Mouse (Mus musculus): ENCODE results near the gene Ifne.

The Ifne gene

DNA sequence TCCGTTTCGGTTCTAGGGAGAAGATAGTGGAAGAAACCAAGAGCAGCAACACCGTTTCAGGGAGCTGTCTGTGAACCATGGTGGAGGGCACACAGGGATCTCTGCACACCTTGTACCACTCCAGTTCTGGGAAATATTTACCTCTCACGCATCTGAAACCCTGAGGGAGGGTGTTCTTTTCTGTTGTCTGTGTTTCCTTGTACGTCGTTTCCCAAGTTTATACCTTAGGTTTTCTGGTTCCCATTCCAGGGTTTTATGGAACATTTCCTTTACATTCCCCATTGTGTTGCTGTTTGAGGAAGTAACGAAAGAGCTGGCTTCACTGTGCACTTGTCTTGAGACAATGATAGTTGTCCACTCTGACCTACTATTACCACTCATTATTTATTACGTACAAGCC is at the start of gene Ifne:
Ifne (minus strand) TSS at position 101 of the 400 bp plus-strand sequence.
- DNase-seq (ENCODE audit: low read depth, low spot score) = no peak

DNA sequence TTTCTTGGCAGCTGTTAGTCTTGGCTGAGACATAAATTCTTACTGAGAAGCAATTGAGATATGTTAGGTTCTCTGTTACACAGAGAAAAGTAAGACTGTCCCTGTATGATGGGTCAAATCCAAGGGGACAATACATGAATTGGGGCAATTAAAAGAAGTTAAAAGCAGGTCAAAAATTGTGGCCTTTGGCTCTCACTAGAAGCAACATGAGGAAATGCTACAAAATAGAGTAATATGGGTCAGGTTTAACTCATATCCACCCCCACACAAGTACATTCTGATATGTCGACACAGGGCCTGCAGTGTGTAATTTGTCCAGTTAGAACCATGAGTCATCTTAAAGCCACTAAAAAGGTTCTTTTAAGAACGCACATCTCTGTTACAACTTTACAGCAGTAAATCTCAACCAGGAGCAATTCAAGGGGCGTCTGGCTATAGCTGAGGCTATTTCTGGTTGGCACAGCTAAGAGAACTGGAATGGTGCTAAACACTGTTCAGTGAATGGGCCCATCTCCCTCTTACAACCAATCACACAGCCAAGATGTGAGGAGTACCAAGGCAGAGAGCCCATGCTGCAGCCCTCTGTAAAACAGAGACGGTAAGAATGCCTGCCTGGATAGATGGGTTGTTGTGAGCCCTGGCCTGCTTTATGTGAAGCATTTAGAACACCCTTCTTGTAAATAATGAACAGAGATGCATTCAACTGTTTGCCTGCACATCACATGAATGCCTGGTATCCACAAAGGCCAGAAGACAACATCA is 48.5 kb upstream of the Ifne start:
- DNase-seq (ENCODE audit: low read depth, low spot score) = no peak

DNA sequence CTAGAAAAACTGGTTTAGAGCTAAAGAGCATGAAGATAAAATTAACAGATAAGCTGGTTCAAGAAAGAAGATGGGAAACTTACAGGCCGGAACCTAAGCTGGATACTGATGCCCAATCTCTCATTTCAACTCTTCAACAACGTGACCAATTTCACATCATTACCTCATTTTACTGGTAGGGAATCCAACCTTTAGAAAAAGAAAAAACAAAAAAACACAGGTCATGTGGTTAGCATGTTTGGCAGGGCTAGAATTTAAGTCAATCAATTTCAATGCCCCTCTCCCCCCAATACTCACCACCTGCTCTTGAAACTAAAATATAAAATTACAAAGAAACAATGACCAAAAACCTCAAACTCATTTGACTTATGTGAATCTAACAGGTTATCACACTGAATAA is 47.8 kb upstream of the Ifne start:
- DNase-seq (ENCODE audit: low read depth, low spot score) = no peak

DNA sequence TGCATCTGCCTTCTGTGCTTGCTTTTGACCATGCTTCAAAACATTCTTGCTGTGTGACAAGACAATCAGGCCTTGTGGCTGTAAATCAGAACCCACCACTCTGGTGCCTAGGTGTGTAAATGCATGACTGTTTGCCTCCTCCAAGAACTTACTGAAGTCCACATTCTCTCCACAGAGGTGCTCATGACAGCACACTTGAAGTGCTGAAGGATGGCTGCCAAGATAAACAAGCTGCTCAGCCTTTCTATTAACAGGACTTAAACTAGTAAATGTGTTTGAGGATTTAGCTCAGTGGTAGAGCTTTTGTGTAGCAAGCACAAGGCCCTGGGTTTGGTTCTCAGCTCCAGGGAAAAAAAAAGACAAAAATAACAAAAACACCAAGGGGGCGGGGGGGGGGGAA is 46.6 kb upstream of the Ifne start:
- no peak for DNase-seq (ENCODE audit: low read depth, low spot score)

DNA sequence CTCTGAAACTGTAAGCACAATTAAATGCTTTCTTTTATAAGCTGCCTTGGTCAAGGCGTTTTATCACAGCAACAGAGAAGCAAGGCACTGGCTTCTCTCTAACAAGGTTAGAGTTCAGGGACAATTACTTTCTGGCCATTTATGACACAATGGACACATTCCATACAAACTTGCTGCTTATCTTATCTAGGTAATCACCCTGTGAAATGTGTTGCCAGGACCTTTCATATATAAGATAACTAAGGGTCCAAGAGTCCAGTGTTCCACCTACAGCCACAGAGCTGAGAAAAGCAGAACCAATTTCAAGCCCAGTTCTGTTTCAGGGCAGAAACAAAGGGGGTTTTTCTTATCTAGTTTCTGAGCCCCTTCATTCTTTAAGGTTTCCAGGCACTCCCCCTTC is 46.1 kb upstream of the Ifne start:
- DNase-seq (ENCODE audit: low read depth, low spot score) = no peak

DNA sequence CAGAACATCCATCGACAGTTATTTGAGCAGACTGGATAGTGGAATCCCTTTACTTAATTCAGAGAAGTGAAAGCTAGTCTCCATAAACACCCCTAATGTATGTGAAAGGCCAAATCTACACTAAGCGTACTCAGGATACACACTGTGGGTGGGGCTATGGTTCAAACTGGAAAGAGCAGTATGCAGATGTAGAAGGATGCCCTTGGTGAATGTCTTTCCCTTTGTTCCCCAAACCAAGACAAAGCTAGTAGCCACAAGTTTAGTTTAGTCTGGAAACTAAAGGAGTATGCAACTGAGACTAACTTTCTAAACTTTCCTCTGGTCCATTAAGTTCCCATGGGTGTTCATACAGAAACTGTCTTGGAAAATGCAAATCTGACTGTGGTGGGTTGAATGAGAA is 45.5 kb upstream of the Ifne start:
- DNase-seq (ENCODE audit: low read depth, low spot score) = no peak

DNA sequence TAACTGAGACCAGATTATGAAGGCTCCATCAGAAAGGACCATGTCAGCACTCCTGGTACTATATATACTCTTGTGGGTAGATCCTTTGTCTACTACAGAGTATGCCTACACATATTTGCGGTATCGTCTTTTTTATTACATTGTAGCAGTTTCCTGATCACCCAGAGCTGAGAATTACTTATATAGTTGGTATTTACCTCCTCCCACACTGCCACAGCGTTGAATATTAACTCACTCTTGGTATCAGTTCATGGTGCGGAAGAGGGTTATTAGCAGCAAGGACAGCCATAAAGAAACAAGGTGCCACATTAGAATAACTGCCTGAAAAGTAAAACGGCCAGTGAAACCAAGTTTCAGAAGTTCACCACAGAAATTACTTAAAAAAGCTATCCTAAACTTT is 41.3 kb upstream of the Ifne start:
- no peak for DNase-seq (ENCODE audit: low read depth, low spot score)

DNA sequence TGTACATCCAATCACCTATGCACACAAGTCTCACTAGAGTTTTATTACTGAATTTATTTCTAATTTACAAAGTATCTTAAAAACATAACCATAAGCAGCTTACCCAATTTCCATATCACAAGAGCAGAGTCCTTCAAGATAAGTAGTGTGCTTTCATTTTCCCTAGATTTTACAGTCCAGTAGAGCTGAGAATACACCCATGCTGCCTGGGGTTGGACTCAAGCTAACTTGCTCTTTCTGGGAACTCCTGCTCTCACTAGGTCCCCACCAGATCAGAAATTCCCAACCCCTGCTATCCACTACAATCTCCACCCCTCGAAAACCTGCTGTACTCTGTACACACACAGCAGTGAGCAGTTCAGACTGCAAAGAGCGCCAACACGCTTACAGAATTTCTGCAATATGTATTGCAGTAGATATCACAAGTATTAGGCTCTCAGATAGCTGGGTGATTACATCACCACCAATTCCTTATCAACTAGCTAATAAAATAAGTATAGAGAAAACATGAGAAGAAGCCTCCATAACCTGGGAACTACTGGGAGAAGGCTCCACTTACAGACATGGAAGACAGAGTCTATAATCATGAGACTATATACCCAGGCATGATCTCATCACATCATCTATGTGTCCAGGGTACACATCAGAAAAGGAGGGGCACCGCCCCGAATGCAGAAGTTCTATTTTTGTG is 37.9 kb upstream of the Ifne start:
- DNase-seq (ENCODE audit: low read depth, low spot score) = no peak

DNA sequence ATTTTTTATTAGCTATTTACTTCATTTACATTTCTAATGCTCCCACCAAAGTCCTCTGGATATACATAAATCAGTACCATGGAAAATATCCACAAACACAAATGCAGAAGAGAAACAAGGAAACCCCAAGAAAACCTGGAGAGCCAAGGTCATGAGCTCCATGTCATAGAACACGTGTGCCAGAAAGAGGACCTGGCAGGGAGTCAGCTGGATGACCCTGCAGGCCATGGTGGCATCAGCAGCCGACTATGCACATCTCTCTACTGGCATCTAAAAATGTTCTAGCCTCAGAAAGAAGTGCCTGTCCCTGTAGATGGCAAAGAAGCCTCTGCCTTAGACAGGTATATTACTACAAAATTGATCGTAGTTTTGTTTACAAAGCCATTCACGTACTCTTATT is 36.3 kb upstream of the Ifne start:
- DNase-seq (ENCODE audit: low read depth, low spot score) = no peak

DNA sequence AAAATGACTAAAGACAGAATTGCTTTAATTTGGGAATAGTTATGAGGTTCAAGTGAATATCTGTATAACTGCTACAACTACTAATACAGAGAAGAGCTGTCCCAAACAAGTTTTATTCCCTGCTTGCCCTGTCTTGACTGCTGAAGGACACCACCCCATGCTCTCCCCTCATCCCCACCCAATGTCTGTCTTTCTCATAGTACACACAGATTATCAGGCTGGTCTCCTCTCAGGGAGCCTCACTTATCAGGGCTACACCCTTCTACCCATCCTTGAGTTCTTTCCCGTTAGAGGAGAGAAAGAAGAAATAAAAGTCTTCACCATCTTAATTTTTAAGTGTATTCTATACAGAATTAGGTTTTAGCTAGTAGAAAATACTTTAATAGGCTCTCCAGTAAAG is 34.0 kb upstream of the Ifne start:
- DNase-seq (ENCODE audit: low read depth, low spot score) = no peak

DNA sequence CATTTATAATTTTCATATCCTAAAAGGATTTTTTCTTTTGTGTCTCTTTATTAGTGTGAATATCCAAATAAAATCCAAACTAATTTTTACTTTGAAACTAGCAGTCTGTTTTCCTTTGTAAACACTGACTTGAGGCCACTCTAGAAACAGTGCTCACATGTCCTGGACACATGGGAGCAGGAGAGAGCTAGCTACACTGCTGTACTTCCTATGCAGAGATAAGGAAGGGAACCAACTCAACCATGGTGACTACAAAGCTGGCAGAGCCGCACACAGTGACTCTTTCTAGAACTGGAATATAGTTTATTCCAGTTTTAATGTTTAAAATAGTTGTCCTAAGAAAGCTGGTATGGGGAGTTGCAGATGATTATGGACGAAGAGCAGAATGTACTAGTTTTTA is 32.9 kb upstream of the Ifne start:
- no peak for DNase-seq (ENCODE audit: low read depth, low spot score)

DNA sequence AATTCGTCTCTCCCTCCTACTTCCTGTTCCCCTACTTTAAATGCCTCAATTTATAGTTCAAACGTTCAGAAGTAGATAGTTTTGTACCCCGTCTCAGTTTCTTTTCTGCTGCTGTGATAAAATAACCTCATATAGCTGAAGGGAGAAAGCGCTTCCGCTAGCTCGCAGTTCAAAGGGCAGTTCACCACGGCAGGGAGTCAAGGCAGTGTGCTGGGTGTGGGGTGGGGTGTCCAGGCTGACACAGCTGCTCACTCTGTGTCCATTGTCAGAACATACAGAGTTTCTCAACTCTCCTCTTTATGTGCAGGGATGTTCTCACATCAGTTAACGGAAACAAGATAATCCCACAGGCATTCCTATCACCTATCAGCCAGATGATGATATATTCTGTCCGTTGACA is 32.2 kb upstream of the Ifne start:
- no peak for DNase-seq (ENCODE audit: low read depth, low spot score)

DNA sequence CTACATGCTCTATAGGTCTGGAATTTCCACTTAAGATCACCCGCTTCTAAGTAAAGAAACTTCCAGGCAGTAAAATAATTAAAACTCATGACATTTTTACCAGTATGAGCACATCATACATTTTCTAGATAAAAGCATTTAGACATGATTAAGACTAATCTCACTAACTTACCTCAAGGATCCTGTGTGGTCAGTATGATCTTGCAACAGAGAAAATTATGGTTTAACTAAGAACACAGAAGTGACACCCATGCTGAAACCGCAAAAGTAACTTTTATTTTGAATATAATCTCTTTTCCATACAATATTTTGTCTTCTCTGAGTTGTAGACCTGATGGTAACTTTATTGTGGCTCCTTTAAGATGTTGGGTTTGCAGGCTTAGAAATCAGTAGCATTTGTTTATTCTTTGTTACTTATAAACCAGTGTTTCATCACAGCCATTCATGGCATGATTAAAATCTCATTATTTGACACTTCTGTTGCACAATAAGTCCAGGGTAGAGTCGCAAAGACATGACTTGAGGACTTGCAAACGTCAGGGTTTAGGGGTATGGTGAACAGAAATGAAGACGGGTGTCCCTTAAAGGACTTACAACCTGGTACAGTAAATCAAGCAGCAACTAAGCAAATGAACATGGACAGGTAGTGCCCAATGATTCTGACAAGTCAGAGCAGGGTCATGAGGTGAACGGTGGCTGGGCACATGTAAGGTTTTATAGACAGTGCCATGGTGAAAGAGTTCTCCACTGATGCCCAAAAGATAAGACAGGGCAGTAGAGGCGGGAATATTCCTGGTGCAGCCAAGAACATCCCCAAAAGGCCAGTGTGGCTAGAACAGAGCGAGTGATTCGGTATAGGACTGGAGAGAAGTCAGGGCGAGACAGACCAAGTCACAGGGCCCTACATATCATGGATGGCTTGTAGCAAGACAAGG is 29.9 kb upstream of the Ifne start:
- no peak for DNase-seq (ENCODE audit: low read depth, low spot score)

DNA sequence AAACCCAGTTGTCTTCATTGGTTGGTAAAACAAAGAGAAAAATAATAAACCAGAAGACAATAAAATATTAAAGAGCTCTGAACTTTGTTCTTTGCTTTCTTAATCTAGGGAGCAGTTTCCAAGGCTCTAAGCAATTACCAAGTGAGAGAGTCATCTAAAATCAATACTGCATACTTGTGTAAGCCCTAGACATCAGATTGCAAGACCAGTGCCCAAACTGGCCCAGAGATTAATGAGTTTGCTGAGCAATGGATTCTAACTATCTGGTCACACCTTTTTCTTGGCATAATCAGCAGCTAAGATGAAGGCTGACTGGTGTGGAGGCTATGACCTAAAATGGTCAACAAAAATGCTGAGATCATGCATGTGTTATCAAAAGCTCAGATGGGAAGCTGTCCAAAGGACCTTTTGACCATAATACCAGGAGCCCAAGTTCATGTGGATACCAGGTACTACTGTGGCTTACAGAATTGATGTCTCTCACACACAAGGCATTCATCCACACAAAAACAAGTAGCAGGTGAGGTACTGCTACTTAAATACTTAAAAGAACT is 13.3 kb upstream of the Ifne start:
- DNase-seq (ENCODE audit: low read depth, low spot score) = no peak

DNA sequence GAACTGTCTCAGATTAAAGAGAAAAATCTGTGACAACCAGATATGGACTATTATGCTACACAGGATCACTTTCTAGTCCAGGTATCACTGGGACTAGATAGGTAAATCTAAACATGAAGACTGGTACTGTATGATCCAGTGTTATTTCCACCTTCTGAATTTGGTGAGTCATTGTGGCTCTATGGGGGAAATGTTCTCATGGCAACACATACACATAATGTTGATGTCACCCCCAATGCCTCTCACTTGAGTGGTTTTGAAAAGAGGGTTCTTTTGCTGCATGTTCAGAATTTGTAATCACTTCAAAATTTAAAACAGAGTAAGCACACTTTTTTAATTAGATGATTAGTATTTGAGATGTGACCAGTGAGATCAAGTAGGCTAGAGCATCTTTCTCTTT is 8.2 kb upstream of the Ifne start:
- no peak for DNase-seq (ENCODE audit: low read depth, low spot score)

DNA sequence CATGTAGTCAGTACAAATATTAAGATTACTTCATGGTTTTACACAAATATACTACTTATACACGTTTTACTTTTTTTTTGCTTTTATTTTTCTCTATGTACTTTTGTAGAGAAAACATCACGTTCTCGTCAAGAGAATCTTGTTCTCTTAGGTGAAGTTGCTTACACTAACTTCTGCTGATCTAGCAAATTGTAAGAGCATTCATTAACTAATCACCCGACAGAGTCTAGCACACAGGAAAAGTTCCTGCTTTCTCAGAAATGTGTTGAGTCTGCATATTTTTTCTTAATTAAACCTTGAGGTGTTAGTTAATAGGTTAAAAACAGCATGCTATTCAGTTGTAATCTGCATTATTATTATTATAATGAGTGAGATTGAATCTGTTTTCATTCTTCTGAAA is 1.2 kb downstream of the Ifne start:
- no peak for DNase-seq (ENCODE audit: low read depth, low spot score)

DNA sequence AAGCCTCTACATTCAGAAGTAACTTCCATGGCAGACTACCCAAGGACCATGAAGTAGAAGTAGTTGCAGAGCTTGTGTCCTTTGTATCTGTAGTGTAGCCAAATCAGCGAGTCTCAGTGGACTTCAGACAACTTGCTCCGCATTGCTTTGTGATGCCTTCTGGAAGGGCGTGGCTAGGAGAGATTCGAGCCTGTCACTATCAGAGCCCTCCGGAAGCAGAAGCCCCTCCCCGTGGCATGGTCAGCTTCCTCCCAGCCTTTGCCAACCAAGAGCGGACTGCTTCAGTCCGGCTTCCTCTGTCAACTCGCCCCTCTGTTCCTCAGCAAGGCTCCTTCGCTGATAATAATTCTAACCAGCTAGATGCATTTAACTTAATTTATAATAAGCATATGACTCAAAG is 1.8 kb downstream of the Ifne start:
- peak; percentile 44 for DNase-seq (ENCODE audit: low read depth, low spot score)

DNA sequence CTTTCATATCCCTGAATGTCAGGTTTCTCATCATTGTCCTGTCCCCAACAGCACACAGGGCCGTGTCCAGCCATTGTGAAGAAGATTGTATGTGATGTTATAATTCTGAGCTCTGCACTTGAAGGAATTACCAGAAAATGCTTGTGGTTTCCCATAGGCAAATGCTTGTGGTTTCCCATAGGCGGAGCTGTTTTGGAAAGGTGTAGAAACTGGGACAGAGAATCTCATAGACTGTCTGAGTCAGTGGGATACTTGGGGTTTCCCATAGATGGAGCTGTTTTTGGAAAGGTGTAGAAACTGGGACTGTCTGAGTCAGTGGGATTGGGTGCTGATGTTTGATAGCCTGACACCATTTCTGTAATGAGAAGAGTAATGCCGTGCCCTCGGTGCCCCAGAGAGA is 3.5 kb downstream of the Ifne start:
- DNase-seq (ENCODE audit: low read depth, low spot score) = no peak

DNA sequence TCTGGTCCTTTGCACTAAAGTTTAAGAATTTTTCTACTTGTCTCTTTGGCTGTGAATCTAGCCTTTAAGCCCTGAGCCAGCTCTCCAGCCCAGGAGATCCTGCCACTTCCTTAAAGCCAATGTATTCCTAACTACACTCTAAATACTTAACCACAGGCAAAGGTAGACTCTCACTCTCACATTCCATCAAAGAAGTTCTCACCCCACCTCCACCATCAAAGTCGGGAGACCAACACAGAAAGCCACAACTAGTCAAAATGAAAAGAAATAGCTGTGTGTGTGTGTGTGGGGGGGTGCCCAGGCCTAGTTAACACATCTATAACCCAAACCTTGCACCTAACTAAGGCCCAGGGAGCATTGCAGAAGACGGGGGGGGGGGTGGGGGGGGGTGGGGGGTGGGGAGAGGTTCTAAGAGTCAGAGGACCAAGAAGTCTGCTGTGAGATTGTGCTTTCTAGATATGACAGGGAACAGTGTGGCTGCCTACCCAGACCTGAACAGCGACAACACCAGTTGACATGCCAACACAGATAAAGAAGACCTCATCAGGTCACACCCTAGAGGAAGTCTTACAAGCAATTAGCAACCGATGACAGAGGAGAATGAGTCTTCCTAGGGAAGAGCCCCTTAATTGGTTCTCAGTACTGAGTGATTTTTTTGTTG is 4.4 kb downstream of the Ifne start:
- peak; percentile 37 for DNase-seq (ENCODE audit: low read depth, low spot score)

DNA sequence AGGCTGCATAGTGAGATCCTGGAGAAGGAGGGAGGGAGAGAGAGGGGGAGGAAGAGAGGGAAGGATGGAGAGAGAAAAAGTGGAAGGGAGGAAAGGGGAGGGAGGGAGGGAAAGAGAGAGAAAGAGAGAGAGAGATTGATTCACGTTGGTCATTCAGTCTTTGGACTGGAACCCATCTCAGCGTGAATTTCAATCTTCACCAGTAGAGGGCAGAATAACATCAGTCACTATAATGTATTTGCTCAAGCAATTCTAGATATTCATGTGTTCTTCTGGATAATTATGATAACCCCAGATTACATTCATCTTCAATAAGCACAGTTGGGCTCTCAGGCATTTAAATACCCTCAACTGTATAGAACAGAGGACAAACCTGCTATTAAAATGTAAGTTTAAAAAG is 7.3 kb downstream of the Ifne start:
- DNase-seq (ENCODE audit: low read depth, low spot score) = peak; percentile 74
